Mouse (Mus musculus) central nervous system, embryonic 14 days (tissue): ENCODE measurements around the gene Ociad2. TPM values are rescaled to one million over a fixed set of nuclear protein-coding genes. Genes with fewer than 3 reads are reported as not detected.

Source experiments
- polyA plus RNA-seq: library from polyadenylated mRNA; depleted of rRNA; stranded (reverse); fragments of >200 nt; gene quantifications from 2 replicates; pipeline ENCODE4 v1.2.3, GENCODE M21; 2012; rRNA removed

Gene Ociad2
- polyA plus RNA-seq: 6.6 and 8.0 TPM in 2 replicates

DNA sequence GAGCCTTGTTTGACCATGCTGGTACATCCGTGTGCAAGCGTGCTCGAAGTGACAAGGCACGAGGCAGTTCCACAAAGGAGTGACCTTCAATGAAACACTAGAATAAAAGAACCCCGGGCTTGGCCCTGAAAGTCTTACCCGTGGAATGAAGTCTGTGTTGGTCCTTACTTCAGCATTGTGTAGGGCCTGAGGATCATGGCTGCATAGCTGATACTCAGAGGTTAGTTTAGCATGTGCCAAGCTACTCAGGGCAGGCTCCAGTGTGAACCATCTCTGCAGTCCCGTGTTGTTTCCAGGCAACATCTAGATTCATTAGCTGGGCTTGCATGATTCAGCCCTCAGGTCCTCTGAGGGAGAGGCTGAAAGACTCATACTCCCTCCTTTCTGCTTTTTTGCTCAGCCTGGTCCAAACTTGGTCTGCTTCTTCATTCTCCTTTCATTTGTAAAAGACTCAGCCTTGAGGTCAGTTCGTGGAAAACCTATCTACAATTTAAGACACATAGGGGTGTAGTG is at the start of gene Ociad2:
Gene Ociad2 (minus strand): TSS at position 306 of the 513 bp plus-strand sequence.

DNA sequence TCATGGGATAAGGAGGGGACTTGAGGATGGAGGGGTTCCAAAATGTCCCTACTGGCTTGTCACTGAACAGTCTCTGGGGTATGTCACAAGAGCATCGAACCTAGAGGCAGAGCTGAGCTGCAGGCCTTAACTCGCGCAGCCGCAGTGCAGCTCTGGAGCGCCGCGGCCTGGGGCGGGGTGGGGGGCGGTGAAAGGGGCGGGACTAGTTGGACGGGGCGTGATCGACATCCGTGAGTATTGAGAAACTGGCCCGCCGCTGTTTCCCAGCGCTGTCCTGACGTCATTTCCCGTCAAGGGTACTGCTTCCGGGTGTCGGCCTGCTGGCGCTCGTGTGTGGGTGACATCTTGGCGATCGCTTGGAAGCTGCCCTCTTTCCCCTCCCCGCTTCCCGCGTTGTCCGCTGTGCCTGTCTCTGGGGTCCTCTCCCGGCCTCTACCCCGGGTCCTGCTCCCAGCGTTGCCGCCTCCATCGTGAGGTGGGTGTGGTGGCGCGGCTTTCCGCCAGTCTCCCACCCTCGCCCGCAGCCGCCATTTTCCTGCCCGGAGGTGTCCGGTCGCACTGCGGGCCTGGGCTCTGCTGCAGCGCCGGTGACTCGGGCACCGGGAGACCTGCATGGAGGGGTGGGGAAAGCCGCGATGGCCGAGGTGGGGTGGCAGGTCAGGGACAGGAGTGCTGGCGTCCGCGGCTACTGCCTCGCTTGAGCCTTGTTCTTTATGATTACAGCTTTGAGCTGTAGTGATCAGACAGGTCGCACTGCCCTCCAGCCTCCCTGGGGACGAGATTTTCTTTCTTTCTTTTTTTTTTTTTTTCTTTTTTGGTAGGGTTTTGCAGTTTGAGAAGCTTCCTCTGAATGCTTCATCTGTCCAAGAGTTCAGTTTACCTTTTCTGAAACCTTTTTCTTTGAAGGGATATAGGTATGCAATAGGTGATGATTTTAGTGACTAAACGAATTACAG is 48.0 kb downstream of the Ociad2 start, which contains the start of gene Ociad1:
Gene Ociad1 (plus strand): TSS at position 283 of the 956 bp plus-strand sequence.

Other genes starting within 250 kb of the Ociad2 start
- 53.9 and 57.0 TPM in 2 replicates for gene Fryl, start 84.4 kb downstream of the Ociad2 start, polyA plus RNA-seq
- gene Ociad1, start 48.2 kb downstream of the Ociad2 start, polyA plus RNA-seq: 180 and 188 TPM in 2 replicates
- 0.09 and 0.28 TPM in 2 replicates for gene Cwh43, start 65.0 kb upstream of the Ociad2 start, polyA plus RNA-seq
- 35.6 and 39.1 TPM in 2 replicates for gene Dcun1d4, start 140.0 kb upstream of the Ociad2 start, polyA plus RNA-seq